Mouse (Mus musculus): ENCODE results near the gene Lhfpl2.
A peak's percentile ranks its signal among the peaks of the same experiment; 100 is the strongest.

Lhfpl2 gene

GRCm38 (mm10) chr13:94143063-94143652 is 85.6 kb downstream of the Lhfpl2 start:
- DNase-seq, result no peak

GRCm38 (mm10) chr13:94144451-94144850 is 86.9 kb downstream of the Lhfpl2 start:
- no peak for DNase-seq

GRCm38 (mm10) chr13:94147257-94147656 is 89.7 kb downstream of the Lhfpl2 start:
- peak in 1 of 2 experiments; percentile 37 for DNase-seq

GRCm38 (mm10) chr13:94149006-94149405 is 91.4 kb downstream of the Lhfpl2 start:
- no peak for DNase-seq

- no peak for DNase-seq
These were observed 92.2 kb downstream of the Lhfpl2 start for GRCm38 (mm10) chr13:94149781-94150180.

GRCm38 (mm10) chr13:94151308-94151707 is 93.7 kb downstream of the Lhfpl2 start:
- no peak for DNase-seq

- no peak for DNase-seq
These were observed 95.2 kb downstream of the Lhfpl2 start for GRCm38 (mm10) chr13:94152836-94153235.

- DNase-seq, result no peak
These were observed 96.1 kb downstream of the Lhfpl2 start for GRCm38 (mm10) chr13:94153658-94154057.

GRCm38 (mm10) chr13:94154512-94155296 is 97.1 kb downstream of the Lhfpl2 start:
- DNase-seq, result no peak

- no peak for DNase-seq
These were observed 98.2 kb downstream of the Lhfpl2 start for GRCm38 (mm10) chr13:94155657-94156429.

- no peak for DNase-seq
These were observed 101.4 kb downstream of the Lhfpl2 start for GRCm38 (mm10) chr13:94158864-94159477.

- DNase-seq, result peak; percentile 38
These were observed 102.1 kb downstream of the Lhfpl2 start for GRCm38 (mm10) chr13:94159478-94160220.

GRCm38 (mm10) chr13:94164501-94164900 is 106.9 kb downstream of the Lhfpl2 start:
- DNase-seq, result no peak

- DNase-seq, result no peak
These were observed 110.7 kb downstream of the Lhfpl2 start for GRCm38 (mm10) chr13:94168319-94168718.

GRCm38 (mm10) chr13:94169325-94169916 is 111.8 kb downstream of the Lhfpl2 start:
- DNase-seq, result no peak

- no peak for DNase-seq
These were observed 114.0 kb downstream of the Lhfpl2 start for GRCm38 (mm10) chr13:94171612-94172011.

- DNase-seq, result no peak
These were observed 115.1 kb downstream of the Lhfpl2 start for GRCm38 (mm10) chr13:94172533-94173310.

- DNase-seq, result peak; percentile 19 to 31
These were observed 116.3 kb downstream of the Lhfpl2 start for GRCm38 (mm10) chr13:94173633-94174576.

- DNase-seq, result no peak
These were observed 117.1 kb downstream of the Lhfpl2 start for GRCm38 (mm10) chr13:94174577-94175279.

All from kidney, adult 8-10 months (tissue).